Mouse (Mus musculus): ENCODE results near the gene Abhd14a. TPM values are rescaled to one million over a fixed set of nuclear protein-coding genes. Genes with fewer than 3 reads are reported as not detected.
A peak's percentile ranks its signal among the peaks of the same experiment; 100 is the strongest.

The Abhd14a gene
- polyA plus RNA-seq, 1 experiment from 2014 or later: 21.7 TPM

DNA sequence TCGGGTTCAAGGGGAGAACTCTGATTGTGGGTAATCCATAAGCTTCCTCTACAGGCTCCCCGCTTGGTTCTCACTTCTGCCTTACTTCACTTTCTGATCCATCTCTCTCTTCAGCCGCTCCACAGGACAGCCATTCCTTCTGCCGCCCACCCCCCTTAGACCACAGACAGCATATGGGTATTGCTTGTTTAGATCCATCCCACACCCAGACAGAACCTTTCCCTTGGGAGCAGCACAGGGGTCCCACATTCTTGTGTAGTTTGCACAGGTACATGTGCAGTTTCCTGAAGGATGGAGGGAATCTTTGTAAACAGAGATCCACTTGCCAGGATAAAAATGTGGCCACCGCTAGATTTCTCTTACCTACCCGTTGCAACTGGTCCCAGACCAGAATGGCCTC lies 4.9 kb upstream of the Abhd14a start:
- Histone ChIP-seq H3K4me2 (replicated peaks; ENCODE audit: low read depth, low read length) (no peak overlapping the region), H3K27me3 (replicated peaks; ENCODE audit: insufficient read depth, low read length) (no peaks in the 10 kb centered on the region), H3K4me1 (ENCODE audit: insufficient read depth, low read depth, low read length) (peaks cover 12% of the 10 kb centered on the region; the same call in 1 of the 2 replicates), H3K9ac (replicated peaks; ENCODE audit: low read depth) (no peak overlapping the region), H3K27ac (ENCODE audit: low read length) (no peak overlapping the region), H3K4me3 (ENCODE audit: low read depth, low read length) (no peak overlapping the region), H3K9me3 (ENCODE audit: low read length) (no peaks in the 10 kb centered on the region), H3K36me3 (ENCODE audit: insufficient read depth, low read length) (no peaks in the 10 kb centered on the region)
- ATAC-seq (no peak), DNase-seq (ENCODE audit: low spot score) (no peak)
- TF ChIP-seq EP300 (IDR thresholded peaks at IDR 0.05) (no peak), CTCF (IDR thresholded peaks at IDR 0.05) (no peak)
- 45% methylated on average over 6 of the region's 6 CpGs for WGBS

DNA sequence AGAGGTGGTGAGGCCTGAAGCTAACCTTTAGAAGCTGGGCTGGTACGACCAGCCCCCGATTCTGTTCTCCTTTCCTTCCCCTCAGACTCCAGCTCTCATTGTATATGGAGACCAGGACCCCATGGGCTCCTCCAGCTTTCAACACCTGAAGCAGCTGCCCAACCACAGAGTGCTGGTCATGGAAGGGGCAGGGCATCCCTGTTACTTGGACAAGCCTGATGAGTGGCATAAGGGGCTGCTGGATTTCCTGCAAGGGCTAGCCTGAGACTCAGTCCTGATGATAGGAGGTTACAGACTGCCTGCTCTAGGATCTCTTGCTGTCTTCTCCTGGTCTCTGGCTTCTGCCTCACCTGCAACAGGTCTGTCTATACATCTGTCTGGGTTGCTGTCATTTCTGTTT lies 4.4 kb upstream of the Abhd14a start:
- Histone ChIP-seq H3K4me3 (ENCODE audit: low read depth, low read length) (no peak overlapping the region), H3K27me3 (replicated peaks; ENCODE audit: insufficient read depth, low read length) (no peaks in the 10 kb centered on the region), H3K36me3 (ENCODE audit: insufficient read depth, low read length) (no peaks in the 10 kb centered on the region), H3K9ac (replicated peaks; ENCODE audit: low read depth) (no peak overlapping the region), H3K4me2 (replicated peaks; ENCODE audit: low read depth, low read length) (no peak overlapping the region), H3K27ac (ENCODE audit: low read length) (no peak overlapping the region), H3K9me3 (ENCODE audit: low read length) (no peaks in the 10 kb centered on the region), H3K4me1 (ENCODE audit: insufficient read depth, low read depth, low read length) (peaks cover 12% of the 10 kb centered on the region; the same call in 1 of the 2 replicates)
- TF ChIP-seq EP300 (IDR thresholded peaks at IDR 0.05) (no peak), CTCF (IDR thresholded peaks at IDR 0.05) (no peak)
- DNase-seq (ENCODE audit: low spot score) (no peak), ATAC-seq (no peak)
- WGBS: 62% methylated on average over 2 of the region's 2 CpGs

DNA sequence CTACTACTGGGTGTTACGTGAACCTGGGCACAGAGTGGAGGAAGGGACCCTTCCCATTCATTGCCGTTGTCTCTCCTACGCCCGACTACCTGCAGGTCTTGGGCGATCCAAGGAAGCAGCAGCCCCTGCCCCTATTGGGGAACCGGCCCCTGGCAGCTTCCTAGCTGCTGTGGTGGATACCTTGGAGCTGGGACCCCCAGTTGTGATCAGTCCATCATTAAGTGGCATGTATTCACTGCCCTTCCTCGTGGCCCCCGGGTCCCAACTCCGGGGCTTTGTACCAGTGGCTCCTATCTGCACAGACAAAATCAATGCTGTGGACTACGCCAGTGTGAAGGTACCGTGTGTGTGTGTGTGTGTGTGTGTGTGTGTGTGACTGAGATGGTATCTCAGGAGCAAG lies 3.8 kb upstream of the Abhd14a start:
- TF ChIP-seq EP300 (IDR thresholded peaks at IDR 0.05) (no peak), CTCF (IDR thresholded peaks at IDR 0.05) (no peak)
- H3K36me3 ChIP-seq (ENCODE audit: insufficient read depth, low read length): no peaks in the 10 kb centered on the region
- H3K27ac ChIP-seq (ENCODE audit: low read length): no peak overlapping the region
- H3K27me3 ChIP-seq (replicated peaks; ENCODE audit: insufficient read depth, low read length): no peaks in the 10 kb centered on the region
- no peak overlapping the region for H3K9ac ChIP-seq (replicated peaks; ENCODE audit: low read depth)
- H3K4me2 ChIP-seq (replicated peaks; ENCODE audit: low read depth, low read length): no peak overlapping the region
- ATAC-seq (no peak), DNase-seq (ENCODE audit: low spot score) (no peak)
- WGBS: 65% methylated on average over 11 of the region's 11 CpGs
- H3K4me3 ChIP-seq (ENCODE audit: low read depth, low read length): no peak overlapping the region
- H3K9me3 ChIP-seq (ENCODE audit: low read length): no peaks in the 10 kb centered on the region
- peaks cover 12% of the 10 kb centered on the region; the same call in 1 of the 2 replicates for H3K4me1 ChIP-seq (ENCODE audit: insufficient read depth, low read depth, low read length)

DNA sequence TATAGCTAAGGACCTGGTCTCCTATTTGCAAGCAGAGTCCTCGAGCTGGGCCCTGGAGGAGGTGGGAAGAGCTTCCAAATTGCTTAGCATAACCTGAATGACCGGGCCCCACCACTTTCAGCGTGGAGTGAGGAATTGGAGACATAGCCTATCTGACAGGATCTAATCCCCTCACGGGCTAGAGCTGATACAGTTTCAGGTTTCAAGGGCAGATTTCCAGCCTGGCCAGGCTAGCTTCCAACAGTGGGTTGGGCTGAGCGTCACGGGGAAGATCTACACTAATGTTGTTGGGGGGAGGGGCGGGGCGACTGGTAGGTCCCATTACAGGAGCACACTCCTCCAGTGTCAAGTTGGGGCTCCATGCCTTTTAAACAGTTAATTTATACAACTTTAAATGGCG lies 3.2 kb upstream of the Abhd14a start:
- ATAC-seq: no peak
- no peaks in the 10 kb centered on the region for H3K27me3 ChIP-seq (replicated peaks; ENCODE audit: insufficient read depth, low read length)
- H3K36me3 ChIP-seq (ENCODE audit: insufficient read depth, low read length): no peaks in the 10 kb centered on the region
- H3K4me3 ChIP-seq (ENCODE audit: low read depth, low read length): no peak overlapping the region
- 12% methylated on average over 9 of the region's 9 CpGs for WGBS
- H3K4me1 ChIP-seq (ENCODE audit: insufficient read depth, low read depth, low read length): peaks cover 12% of the 10 kb centered on the region; the same call in 1 of the 2 replicates
- H3K9ac ChIP-seq (replicated peaks; ENCODE audit: low read depth): no peak overlapping the region
- DNase-seq (ENCODE audit: low spot score): peak; percentile 49
- TF ChIP-seq EP300 (IDR thresholded peaks at IDR 0.05): no peak
- no peak for TF ChIP-seq CTCF (IDR thresholded peaks at IDR 0.05)
- no peaks in the 10 kb centered on the region for H3K9me3 ChIP-seq (ENCODE audit: low read length)
- no peak overlapping the region for H3K4me2 ChIP-seq (replicated peaks; ENCODE audit: low read depth, low read length)
- no peak overlapping the region for H3K27ac ChIP-seq (ENCODE audit: low read length)

DNA sequence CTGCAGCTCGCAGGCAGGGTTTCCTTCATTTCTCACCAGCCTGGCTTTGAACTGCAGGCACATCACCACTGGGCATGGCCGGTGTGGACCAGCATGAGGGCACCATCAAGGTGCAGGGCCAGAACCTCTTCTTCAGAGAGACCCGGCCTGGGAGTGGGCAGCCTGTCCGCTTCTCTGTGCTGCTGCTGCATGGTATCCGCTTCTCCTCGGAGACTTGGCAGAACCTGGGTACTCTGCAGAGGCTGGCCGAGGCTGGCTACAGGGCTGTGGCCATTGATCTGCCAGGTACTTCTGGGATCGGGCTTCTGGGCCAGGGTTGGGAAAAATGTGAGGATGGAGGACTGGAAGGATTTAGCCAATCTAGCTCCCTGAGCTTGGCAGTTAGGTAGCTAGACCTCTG lies 2.5 kb upstream of the Abhd14a start:
- Histone ChIP-seq H3K9me3 (ENCODE audit: low read length) (no peaks in the 10 kb centered on the region), H3K36me3 (ENCODE audit: insufficient read depth, low read length) (no peaks in the 10 kb centered on the region), H3K4me2 (replicated peaks; ENCODE audit: low read depth, low read length) (no peak overlapping the region), H3K27ac (ENCODE audit: low read length) (no peak overlapping the region), H3K9ac (replicated peaks; ENCODE audit: low read depth) (no peak overlapping the region), H3K4me1 (ENCODE audit: insufficient read depth, low read depth, low read length) (peaks cover 10% of the 10 kb centered on the region; the same call in 1 of the 2 replicates), H3K27me3 (replicated peaks; ENCODE audit: insufficient read depth, low read length) (no peaks in the 10 kb centered on the region), H3K4me3 (ENCODE audit: low read depth, low read length) (no peak overlapping the region)
- no peak for DNase-seq (ENCODE audit: low spot score)
- no peak for TF ChIP-seq CTCF (IDR thresholded peaks at IDR 0.05)
- no peak for TF ChIP-seq EP300 (IDR thresholded peaks at IDR 0.05)
- WGBS: 84% methylated on average over 8 of the region's 8 CpGs
- ATAC-seq: no peak

DNA sequence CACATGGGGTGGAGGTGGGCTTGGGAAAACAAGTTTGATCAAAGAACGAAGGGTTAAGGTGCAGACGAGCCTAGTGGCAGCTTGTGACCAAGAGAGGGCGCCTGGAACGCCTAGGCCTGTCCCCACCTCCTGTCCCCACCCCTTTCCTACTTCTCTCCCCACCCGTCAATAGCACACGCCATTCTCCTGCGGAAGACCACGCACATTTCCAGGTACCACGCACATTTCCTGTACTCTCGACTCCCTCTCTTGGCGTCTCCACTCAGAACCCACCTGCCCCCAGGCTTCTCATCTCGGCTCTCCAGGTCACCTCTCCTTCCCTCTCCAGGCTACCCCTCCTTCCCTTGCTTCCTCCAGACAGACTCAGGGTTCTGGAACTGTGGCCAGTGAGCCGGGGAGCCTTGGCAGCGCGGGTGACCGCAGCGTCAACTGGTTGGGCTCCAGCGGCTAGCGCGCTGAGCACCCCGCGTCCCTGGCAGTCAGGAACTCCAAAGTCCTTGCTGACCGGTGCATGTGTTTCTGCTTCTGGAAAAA lies 1.1 kb upstream of the Abhd14a start:
- peak; percentile 83 for TF ChIP-seq CTCF (IDR thresholded peaks at IDR 0.05)
- TF ChIP-seq EP300 (IDR thresholded peaks at IDR 0.05): no peak
- H3K9ac ChIP-seq (replicated peaks; ENCODE audit: low read depth): peak overlapping the region; percentile 37; the same call in 1 of the 2 replicates
- H3K27ac ChIP-seq (ENCODE audit: low read length): peak overlapping the region; percentile 43; the same call in 1 of the 2 replicates
- H3K4me1 ChIP-seq (ENCODE audit: insufficient read depth, low read depth, low read length): peaks cover 3% of the 10 kb centered on the region; the same call in 1 of the 2 replicates
- 0% methylated on average over 23 of the region's 23 CpGs for WGBS
- no peaks in the 10 kb centered on the region for H3K9me3 ChIP-seq (ENCODE audit: low read length)
- no peaks in the 10 kb centered on the region for H3K36me3 ChIP-seq (ENCODE audit: insufficient read depth, low read length)
- peak overlapping the region; percentile 61 for H3K4me2 ChIP-seq (replicated peaks; ENCODE audit: low read depth, low read length)
- H3K27me3 ChIP-seq (replicated peaks; ENCODE audit: insufficient read depth, low read length): no peaks in the 10 kb centered on the region
- ATAC-seq (peak; percentile 73), DNase-seq (ENCODE audit: low spot score) (peak; percentile 96)
- H3K4me3 ChIP-seq (ENCODE audit: low read depth, low read length): peak overlapping the region; percentile 44

All from lung, postnatal 0 days (tissue).